Mouse (Mus musculus): ENCODE results near the gene Rnf144a. TPM values are rescaled to one million over a fixed set of nuclear protein-coding genes. Genes with fewer than 3 reads are reported as not detected.
A peak's percentile ranks its signal among the peaks of the same experiment; 100 is the strongest.

The Rnf144a gene
- polyA plus RNA-seq, 1 experiment = 17.7 TPM

DNA sequence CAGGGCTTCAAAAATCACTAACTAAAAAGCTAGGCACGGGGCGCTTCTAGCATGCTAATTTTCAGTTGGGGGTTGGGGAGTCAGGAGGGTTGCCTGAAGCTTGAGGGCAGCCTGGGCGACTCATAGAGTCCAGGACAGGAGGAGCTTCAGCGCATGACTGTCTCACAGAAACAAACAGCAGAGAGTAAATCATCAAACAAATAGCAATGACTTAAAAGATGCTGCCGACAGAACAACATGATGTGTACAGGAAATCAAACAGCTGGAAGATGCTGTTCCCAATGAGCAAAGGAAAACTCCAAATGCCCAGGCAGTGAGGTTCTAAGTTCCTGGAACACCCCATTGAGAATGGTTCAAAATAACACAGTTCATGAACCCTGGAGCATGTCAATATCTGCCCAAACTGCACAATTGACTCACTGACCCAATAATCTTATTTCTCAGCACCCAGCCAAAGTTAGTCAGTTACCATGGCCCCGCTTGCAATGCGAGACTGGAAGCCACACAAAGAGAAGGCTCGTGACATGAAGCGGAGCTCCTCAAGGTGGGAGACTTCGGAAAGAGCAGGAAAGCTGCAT lies 54.0 kb downstream of the Rnf144a start:
- Histone ChIP-seq H3K4me1 (ENCODE audit: control insufficient read depth, insufficient read depth, low read length) (peaks cover 9% of the 10 kb centered on the region), H3K4me3 (ENCODE audit: insufficient read depth, low read length) (no peak overlapping the region), H3K27ac (ENCODE audit: insufficient read depth, low read length) (no peak overlapping the region)
- TF ChIP-seq CTCF (IDR thresholded peaks at IDR 0.05; ENCODE audit: extremely low read depth, insufficient read depth, low read length) (no peak), POLR2A (IDR thresholded peaks at IDR 0.05; ENCODE audit: extremely low read depth, insufficient read depth, low read length) (no peak)

DNA sequence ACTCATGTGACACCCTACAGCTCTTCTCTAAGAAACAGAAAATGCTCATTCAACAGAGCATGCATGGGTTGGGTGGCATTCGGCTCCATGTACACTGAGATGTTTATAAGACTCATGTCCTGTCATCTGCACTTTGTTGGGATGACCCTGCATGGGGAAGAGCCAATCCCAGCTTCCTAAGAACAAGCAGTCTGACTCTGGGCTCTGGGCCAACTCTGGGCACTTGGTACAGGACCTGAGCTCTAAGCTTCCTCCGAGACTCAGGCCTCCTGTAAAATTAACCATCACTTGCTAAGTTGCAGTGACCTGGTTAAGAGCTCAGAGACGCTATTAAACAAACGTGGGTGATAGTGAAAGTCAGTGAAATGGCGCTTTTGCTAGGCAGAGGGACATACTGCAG lies 55.2 kb downstream of the Rnf144a start:
- TF ChIP-seq CTCF (IDR thresholded peaks at IDR 0.05; ENCODE audit: extremely low read depth, insufficient read depth, low read length) (no peak), POLR2A (IDR thresholded peaks at IDR 0.05; ENCODE audit: extremely low read depth, insufficient read depth, low read length) (no peak)
- Histone ChIP-seq H3K27ac (ENCODE audit: insufficient read depth, low read length) (no peak overlapping the region), H3K4me1 (ENCODE audit: control insufficient read depth, insufficient read depth, low read length) (peaks cover 8% of the 10 kb centered on the region), H3K4me3 (ENCODE audit: insufficient read depth, low read length) (no peak overlapping the region)

DNA sequence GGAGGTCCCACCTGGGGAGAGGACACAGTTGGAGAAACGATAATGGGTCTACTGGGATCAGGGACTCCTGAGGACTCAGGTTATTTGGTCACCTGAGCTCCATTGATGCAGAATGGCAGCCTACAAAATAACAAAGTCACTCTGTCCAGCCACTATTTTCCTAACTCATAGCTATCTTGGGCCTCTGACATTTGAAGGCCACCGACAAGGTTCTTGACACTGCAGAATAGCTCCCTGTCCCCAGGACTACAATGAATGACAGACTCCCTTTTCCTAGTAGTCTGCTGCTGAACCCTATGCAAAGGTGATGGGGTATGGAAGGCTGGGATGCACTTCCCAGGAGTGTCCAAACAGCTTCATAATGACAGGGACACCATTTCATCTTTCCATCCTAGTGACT lies 55.8 kb downstream of the Rnf144a start:
- H3K27ac ChIP-seq (ENCODE audit: insufficient read depth, low read length) = no peak overlapping the region
- TF ChIP-seq CTCF (IDR thresholded peaks at IDR 0.05; ENCODE audit: extremely low read depth, insufficient read depth, low read length) = no peak
- no peak for TF ChIP-seq POLR2A (IDR thresholded peaks at IDR 0.05; ENCODE audit: extremely low read depth, insufficient read depth, low read length)
- H3K4me1 ChIP-seq (ENCODE audit: control insufficient read depth, insufficient read depth, low read length) = peaks cover 8% of the 10 kb centered on the region
- no peak overlapping the region for H3K4me3 ChIP-seq (ENCODE audit: insufficient read depth, low read length)

DNA sequence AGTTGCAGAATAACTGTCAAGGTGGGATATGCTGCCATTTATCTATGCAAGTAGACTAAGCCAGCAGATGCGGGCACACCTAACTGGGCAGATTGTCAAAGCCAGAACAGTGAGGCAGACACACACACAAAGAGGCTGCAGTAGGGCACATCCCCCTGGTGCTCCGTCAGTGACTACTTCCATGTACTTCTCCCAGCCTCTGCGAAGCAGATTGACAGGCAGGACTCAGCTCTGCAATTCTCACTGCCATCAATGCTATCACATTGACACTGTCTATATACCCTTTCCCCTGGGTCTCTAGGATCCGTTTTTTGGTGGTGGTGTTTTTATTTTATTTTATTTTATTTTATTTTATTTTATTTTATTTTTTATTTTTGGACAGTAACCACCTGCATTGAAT lies 57.8 kb downstream of the Rnf144a start:
- no peak overlapping the region for H3K27ac ChIP-seq (ENCODE audit: insufficient read depth, low read length)
- H3K4me1 ChIP-seq (ENCODE audit: control insufficient read depth, insufficient read depth, low read length) = peaks cover 8% of the 10 kb centered on the region
- no peak for TF ChIP-seq CTCF (IDR thresholded peaks at IDR 0.05; ENCODE audit: extremely low read depth, insufficient read depth, low read length)
- TF ChIP-seq POLR2A (IDR thresholded peaks at IDR 0.05; ENCODE audit: extremely low read depth, insufficient read depth, low read length) = no peak
- no peak overlapping the region for H3K4me3 ChIP-seq (ENCODE audit: insufficient read depth, low read length)

DNA sequence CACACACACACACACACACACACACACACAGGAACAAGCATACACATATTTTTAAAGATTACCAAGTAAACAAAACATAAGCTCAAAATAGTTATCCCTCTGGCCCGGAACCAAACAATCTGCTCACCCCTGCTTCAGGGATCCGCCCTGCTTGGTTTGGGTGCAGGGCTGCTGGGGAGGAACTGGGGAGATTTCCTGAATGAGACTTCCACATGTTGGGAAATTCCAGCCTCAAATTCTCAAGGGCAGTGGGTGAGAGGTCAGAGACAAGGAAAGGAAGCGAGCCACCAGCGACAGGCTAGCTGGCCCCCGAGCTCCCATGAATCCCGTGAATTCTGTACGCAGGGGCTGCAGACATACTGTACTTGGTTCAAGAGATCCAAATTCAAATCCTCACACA lies 58.9 kb downstream of the Rnf144a start:
- TF ChIP-seq POLR2A (IDR thresholded peaks at IDR 0.05; ENCODE audit: extremely low read depth, insufficient read depth, low read length) = no peak
- TF ChIP-seq CTCF (IDR thresholded peaks at IDR 0.05; ENCODE audit: extremely low read depth, insufficient read depth, low read length) = no peak
- H3K4me3 ChIP-seq (ENCODE audit: insufficient read depth, low read length) = no peak overlapping the region
- no peak overlapping the region for H3K27ac ChIP-seq (ENCODE audit: insufficient read depth, low read length)

DNA sequence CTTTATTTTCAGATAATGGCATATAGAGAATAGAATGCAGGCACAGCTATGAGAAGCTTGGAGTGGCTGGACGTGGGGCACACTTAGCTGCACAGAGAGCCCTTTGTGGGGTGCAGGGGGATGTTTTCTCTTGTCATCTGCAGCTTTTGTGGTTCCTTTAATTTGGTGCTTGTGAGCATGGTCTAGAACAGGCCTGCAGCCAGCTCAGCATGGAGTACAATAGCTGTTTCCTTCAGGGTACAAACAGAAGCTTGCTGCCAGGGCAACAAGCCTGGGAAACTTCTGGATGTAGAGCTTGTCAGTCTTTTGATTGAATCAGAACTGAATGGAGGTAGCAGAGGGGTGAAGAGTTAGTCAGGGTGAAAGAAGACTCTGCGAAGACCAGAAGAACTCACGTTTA lies 63.7 kb downstream of the Rnf144a start:
- H3K27ac ChIP-seq (ENCODE audit: insufficient read depth, low read length) = peak overlapping the region; percentile 75; the same call in 1 of the 2 replicates
- TF ChIP-seq POLR2A (IDR thresholded peaks at IDR 0.05; ENCODE audit: extremely low read depth, insufficient read depth, low read length) = no peak
- TF ChIP-seq CTCF (IDR thresholded peaks at IDR 0.05; ENCODE audit: extremely low read depth, insufficient read depth, low read length) = no peak

More for the DNA sequence above, 58.9 kb downstream of the Rnf144a start:
- H3K4me1 ChIP-seq (ENCODE audit: control insufficient read depth, insufficient read depth, low read length) = peaks cover 7% of the 10 kb centered on the region

DNA sequence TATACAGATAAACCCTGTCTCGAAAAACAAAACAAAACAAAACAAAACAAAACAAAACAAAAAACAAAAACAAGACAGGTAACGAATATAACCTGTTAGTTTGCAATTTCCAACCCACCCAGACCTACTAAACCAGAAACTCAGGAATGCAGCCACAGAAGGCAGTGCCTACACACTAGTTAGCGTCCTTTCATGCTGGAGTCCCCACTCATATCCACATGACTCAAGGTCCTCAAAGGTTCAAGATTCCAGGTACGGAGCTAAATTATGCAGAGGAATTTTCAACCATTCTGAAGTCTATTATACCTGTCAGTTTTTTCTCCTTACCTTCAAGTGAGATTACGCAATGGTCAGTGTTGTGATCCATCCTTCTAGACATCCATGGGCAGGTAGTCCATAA lies 70.6 kb downstream of the Rnf144a start:
- H3K4me3 ChIP-seq (ENCODE audit: insufficient read depth, low read length) = no peak overlapping the region
- TF ChIP-seq CTCF (IDR thresholded peaks at IDR 0.05; ENCODE audit: extremely low read depth, insufficient read depth, low read length) (no peak), POLR2A (IDR thresholded peaks at IDR 0.05; ENCODE audit: extremely low read depth, insufficient read depth, low read length) (no peak)
- H3K27ac ChIP-seq (ENCODE audit: insufficient read depth, low read length) = no peak overlapping the region
- H3K4me1 ChIP-seq (ENCODE audit: control insufficient read depth, insufficient read depth, low read length) = peaks cover 2% of the 10 kb centered on the region

More for the DNA sequence above, 63.7 kb downstream of the Rnf144a start:
- no peaks in the 10 kb centered on the region for H3K4me1 ChIP-seq (ENCODE audit: control insufficient read depth, insufficient read depth, low read length)
- H3K4me3 ChIP-seq (ENCODE audit: insufficient read depth, low read length) = no peak overlapping the region

DNA sequence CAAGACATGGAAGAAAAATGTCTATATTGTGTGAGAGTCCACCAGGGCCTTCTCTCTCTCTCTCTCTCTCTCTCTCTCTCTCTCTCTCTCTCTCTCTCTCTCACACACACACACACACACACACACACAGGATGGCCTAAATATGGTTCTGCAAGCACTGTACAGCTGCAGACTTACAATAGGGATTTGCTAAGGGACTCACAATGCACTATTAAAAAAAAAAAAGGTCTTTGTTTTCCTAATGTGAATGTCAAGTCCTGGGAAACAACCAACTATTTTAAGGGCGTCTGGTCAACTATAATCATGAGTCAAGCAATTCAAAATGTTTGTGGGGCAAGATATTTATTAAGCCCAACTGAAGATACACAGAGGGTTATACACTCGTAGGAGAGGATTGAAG lies 71.9 kb downstream of the Rnf144a start:
- H3K4me3 ChIP-seq (ENCODE audit: insufficient read depth, low read length) = no peak overlapping the region
- H3K27ac ChIP-seq (ENCODE audit: insufficient read depth, low read length) = no peak overlapping the region
- TF ChIP-seq POLR2A (IDR thresholded peaks at IDR 0.05; ENCODE audit: extremely low read depth, insufficient read depth, low read length) = no peak
- no peak for TF ChIP-seq CTCF (IDR thresholded peaks at IDR 0.05; ENCODE audit: extremely low read depth, insufficient read depth, low read length)
- peaks cover 2% of the 10 kb centered on the region for H3K4me1 ChIP-seq (ENCODE audit: control insufficient read depth, insufficient read depth, low read length)

DNA sequence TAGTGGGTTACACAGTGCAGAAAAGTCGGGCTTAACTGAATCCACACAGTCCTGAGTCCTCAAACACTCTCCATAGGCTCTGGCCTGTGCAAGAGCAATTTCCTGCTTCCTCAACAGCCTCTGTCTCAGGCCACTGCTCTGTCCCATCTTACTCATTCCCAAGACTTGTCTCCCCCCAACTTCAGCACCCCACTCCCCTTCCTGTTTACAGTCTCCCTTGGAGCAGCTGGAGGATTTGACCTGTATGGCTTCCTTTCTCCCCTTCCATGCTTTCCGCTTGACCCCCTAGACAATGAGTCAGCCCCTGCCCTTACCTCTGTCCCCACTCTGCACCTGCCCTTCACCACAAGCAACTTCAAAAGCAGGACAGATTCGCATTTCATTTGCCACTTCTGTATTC lies 72.4 kb downstream of the Rnf144a start:
- Histone ChIP-seq H3K27ac (ENCODE audit: insufficient read depth, low read length) (no peak overlapping the region), H3K4me1 (ENCODE audit: control insufficient read depth, insufficient read depth, low read length) (peaks cover 2% of the 10 kb centered on the region), H3K4me3 (ENCODE audit: insufficient read depth, low read length) (no peak overlapping the region)
- TF ChIP-seq POLR2A (IDR thresholded peaks at IDR 0.05; ENCODE audit: extremely low read depth, insufficient read depth, low read length) (no peak), CTCF (IDR thresholded peaks at IDR 0.05; ENCODE audit: extremely low read depth, insufficient read depth, low read length) (no peak)

DNA sequence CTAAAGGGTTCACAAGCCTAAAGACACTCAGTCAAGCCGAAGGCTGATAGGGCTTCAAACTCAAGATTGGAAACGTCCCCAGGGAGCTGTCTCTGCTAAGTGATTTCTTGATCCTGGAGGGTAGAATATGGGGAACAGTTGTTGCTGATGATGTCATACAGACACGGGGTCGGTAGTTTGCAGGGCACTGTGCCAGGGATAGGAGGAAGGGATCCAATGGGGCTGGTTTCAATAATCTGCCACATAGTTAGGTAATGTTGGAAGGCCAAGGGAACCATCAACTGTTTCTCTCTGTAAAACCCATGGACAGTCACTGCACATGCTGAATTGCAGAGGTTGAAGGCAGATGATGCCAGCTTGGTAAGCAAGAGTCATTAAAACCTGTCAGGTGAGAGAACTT lies 73.0 kb downstream of the Rnf144a start:
- TF ChIP-seq POLR2A (IDR thresholded peaks at IDR 0.05; ENCODE audit: extremely low read depth, insufficient read depth, low read length) (no peak), CTCF (IDR thresholded peaks at IDR 0.05; ENCODE audit: extremely low read depth, insufficient read depth, low read length) (no peak)
- H3K27ac ChIP-seq (ENCODE audit: insufficient read depth, low read length) = no peak overlapping the region
- no peak overlapping the region for H3K4me3 ChIP-seq (ENCODE audit: insufficient read depth, low read length)
- peaks cover 2% of the 10 kb centered on the region for H3K4me1 ChIP-seq (ENCODE audit: control insufficient read depth, insufficient read depth, low read length)
